Mouse (Mus musculus) embryonic fibroblast, embryonic 13.5 days (primary cell): ENCODE results near the gene Zfp683.

ENCODE experiments used
- CTCF ChIP-seq: IDR thresholded peaks from 2 replicates; pipeline ENCODE4 v1.5.1; 2011; ENCODE audit warnings: mild to moderate bottlenecking, control low read depth, low read length, moderate library complexity, borderline replicate concordance; ENCODE audit not compliant: insufficient read depth
- POLR2A ChIP-seq: IDR thresholded peaks from 2 replicates; pipeline ENCODE4 v1.6.1; 2011; ENCODE audit warnings: low read depth, mild to moderate bottlenecking, control low read depth, low read length, moderate library complexity

DNA sequence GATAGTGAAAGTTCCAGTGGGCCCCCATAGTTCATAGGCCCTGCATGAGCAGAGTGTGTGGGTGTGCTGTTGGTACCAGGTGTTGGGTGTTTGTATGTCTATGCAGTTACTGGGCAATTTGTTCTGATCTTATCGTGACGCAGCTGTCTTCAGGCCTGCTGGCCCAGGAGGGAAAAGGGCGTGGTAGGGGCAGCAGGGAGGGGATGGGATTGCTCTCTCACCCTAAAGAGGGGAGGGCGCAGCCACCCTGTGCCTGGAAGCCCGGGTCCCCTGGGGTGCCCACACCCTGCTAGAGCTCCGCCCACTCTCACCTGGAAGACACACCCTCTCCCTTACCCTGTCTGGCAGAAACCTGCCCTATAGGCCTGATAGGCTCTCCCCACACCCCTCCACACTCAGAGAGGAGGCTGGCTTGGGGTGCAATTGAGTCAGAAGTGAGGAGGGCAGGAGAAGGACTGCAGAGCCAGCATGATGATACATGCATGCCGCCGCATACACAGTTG is 8.4 kb downstream of the Zfp683 start:
- no peak for TF ChIP-seq CTCF
- TF ChIP-seq POLR2A, result no peak
